Mouse (Mus musculus) bone marrow, adult 2 months (tissue): Measurements from ENCODE around the gene Clic6.

Experiments used
- CTCF ChIP-seq: fragments of 200-500 bp; IDR thresholded peaks from 2 replicates; pipeline ENCODE4 v1.5.1; 2011; ENCODE audit warnings: low read length, control low read depth; ENCODE audit not compliant: control insufficient read depth, insufficient read depth
- POLR2A ChIP-seq: fragments of 200-500 bp; IDR thresholded peaks from 2 replicates; pipeline ENCODE4 v1.6.1; 2011; ENCODE audit warnings: low read depth, mild to moderate bottlenecking, control low read depth, low read length, borderline replicate concordance; ENCODE audit not compliant: control insufficient read depth

- TF ChIP-seq POLR2A (no peak), CTCF (no peak)
These were observed 40.4 kb downstream of the Clic6 start for GRCm38 (mm10) chr16:92525919-92526318.
